Mouse (Mus musculus) naive thymus-derived CD4-positive, alpha-beta T cell, adult 2 months (primary cell): Measurements from ENCODE around the gene Pus1.

Experiments
- DNase-seq: peaks from one replicate; pipeline ENCODE4 v3.0.0-alpha.2; 2011; ENCODE audit warnings: low read depth

Gene Pus1

GRCm38 (mm10) chr5:110779998-110780760, at the start of gene Pus1:
TSS of gene Pus1 (minus strand) at chr5:110780659.
- peak; percentile 81 for DNase-seq

- no peak for DNase-seq
Measured at GRCm38 (mm10) chr5:110827576-110827975, 47.1 kb upstream of the Pus1 start.

GRCm38 (mm10) chr5:110826781-110827495, 46.5 kb upstream of the Pus1 start:
- DNase-seq: no peak

- DNase-seq: no peak
Measured at GRCm38 (mm10) chr5:110824421-110824820, 44.0 kb upstream of the Pus1 start.

GRCm38 (mm10) chr5:110809667-110810325, 29.3 kb upstream of the Pus1 start, which contains the start of gene Ulk1:
TSS of gene Ulk1 (minus strand) at chr5:110810097.
- DNase-seq: peak; percentile 100

GRCm38 (mm10) chr5:110808821-110809666, 28.6 kb upstream of the Pus1 start:
- DNase-seq: peak; percentile 62

GRCm38 (mm10) chr5:110808061-110808631, 27.7 kb upstream of the Pus1 start:
- peak; percentile 77 for DNase-seq

GRCm38 (mm10) chr5:110807453-110807852, 27.0 kb upstream of the Pus1 start:
- DNase-seq: no peak

- no peak for DNase-seq
Measured at GRCm38 (mm10) chr5:110806676-110807075, 26.2 kb upstream of the Pus1 start.

GRCm38 (mm10) chr5:110806154-110806553, 25.7 kb upstream of the Pus1 start:
- no peak for DNase-seq

GRCm38 (mm10) chr5:110804012-110804743, 23.7 kb upstream of the Pus1 start:
- DNase-seq: no peak

- no peak for DNase-seq
Measured at GRCm38 (mm10) chr5:110802809-110803208, 22.4 kb upstream of the Pus1 start.

GRCm38 (mm10) chr5:110802186-110802585, 21.7 kb upstream of the Pus1 start:
- DNase-seq: no peak

- no peak for DNase-seq
Measured at GRCm38 (mm10) chr5:110801036-110801624, 20.7 kb upstream of the Pus1 start.

- DNase-seq: no peak
Measured at GRCm38 (mm10) chr5:110797696-110798095, 17.2 kb upstream of the Pus1 start.

GRCm38 (mm10) chr5:110794363-110794762, 13.9 kb upstream of the Pus1 start:
- DNase-seq: no peak

GRCm38 (mm10) chr5:110788684-110789083, 8.2 kb upstream of the Pus1 start:
- DNase-seq: peak; percentile 67

- no peak for DNase-seq
Measured at GRCm38 (mm10) chr5:110786081-110786835, 5.8 kb upstream of the Pus1 start.

GRCm38 (mm10) chr5:110783150-110783549, 2.7 kb upstream of the Pus1 start:
- DNase-seq: no peak
